Mouse (Mus musculus): ENCODE data around the gene Scd1.
"Not testable (repeated sequence)": the region's sequence is repeated elsewhere in the genome, so short reads cannot be mapped to it uniquely, and the experiment has no call there.

The Scd1 gene

DNA sequence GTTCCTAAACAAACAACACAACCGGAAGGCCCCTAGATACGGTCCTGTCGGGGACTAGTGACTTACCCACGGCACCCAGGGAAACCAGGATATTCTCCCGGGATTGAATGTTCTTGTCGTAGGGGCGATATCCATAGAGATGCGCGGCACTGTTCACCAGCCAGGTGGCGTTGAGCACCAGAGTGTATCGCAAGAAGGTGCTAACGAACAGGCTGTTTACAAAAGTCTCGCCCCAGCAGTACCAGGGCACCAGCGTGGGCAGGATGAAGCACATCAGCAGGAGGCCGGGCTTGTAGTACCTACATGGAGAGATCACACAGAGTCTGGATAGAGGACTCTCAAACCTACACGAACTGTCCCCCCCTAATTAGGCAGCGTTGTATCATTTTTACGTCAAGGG is 7.6 kb downstream of the Scd1 start:
- no peak for DNase-seq (ENCODE audit: low read depth)

DNA sequence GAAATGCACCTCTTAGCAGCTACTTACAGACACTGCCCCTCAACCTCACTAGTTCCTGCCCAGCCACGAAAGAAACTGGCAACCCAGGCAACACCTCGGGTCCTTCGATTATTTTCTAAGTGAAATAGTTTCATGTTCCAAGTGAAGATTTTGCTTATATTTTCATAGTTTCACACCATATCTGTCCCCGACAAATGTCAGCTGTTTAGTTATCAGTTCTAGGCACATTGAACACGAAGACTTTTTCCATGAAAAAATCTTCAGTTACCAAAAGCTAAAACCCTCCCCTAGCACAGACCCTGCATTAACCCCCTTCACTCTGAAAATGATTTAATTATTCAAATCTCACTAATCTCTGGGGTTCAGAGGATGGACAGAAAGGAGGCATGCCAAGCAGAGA is 10.9 kb downstream of the Scd1 start:
- no peak for DNase-seq (ENCODE audit: low read depth)

DNA sequence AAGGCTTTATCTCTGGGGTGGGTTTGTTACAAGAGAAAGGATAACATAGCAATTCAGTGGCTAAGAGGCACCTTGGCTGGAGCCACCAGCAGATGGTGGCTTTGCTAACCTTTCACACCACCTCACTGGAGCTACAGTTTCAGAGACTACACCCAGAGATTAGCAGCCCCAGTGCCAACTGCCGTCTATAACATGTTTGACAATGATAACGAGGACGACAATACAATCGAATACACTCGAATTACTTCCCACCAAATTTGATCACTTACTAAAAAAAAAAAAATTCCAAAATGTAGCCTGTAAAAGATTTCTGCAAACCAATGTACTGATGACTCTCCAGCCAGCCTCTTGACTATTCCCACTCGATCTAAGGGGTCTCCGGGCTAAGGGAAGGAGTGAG is 12.7 kb downstream of the Scd1 start:
- no peak for DNase-seq (ENCODE audit: low read depth)

DNA sequence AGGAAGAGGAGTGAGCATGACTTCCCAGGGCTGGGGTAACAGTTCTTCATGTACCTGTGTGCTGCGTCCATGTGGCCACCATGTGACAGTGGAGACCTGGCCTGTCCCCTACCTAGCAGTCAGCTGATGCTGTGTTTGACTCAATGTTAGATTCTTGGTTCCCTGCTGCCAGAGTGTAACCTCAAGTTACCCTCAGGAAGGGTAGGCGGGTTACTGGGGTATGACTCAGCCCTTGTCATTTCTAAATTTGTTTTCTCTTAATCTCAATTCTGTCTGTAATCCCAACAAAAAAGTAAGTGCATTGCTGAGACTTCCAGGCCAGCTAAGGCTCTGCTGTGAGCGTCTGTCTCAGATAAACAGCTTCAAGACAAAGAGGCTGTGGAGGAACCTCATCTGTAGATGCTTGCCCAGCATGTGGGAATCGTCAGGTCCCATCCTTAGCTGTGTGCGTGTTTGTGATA is 13.7 kb downstream of the Scd1 start:
- peak; percentile 37 for DNase-seq (ENCODE audit: low read depth)

DNA sequence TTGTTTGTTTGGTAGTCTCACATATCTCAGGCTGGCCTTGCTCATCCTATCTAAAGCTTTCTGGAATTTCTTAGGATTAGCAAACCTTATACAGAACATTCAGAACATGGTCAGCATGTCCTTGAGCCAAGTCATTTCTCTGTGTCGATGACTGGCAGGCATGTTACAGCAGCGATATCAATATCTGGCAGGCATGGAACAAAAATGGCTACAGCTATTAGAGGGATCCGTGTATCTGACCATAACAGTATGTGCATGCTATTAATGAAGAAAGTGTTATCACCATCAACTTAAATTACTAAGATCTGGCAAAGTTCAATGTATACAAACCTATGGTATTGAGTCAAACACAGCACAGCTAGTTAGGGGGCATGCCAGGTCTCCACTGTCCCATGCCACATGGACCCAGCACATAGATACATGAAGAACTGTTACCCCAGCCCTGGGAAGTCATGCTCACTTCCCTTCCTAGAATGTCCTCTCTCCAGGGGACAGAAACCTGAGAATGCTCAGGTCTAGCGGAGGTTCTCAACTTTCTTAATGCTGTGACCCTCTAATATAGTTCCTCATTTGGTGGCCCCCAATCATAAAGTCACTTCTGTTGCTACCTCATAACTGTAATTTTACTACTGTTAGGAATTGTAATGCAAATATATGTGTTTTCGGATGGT is 15.2 kb downstream of the Scd1 start:
- no peak for DNase-seq (ENCODE audit: low read depth)

DNA sequence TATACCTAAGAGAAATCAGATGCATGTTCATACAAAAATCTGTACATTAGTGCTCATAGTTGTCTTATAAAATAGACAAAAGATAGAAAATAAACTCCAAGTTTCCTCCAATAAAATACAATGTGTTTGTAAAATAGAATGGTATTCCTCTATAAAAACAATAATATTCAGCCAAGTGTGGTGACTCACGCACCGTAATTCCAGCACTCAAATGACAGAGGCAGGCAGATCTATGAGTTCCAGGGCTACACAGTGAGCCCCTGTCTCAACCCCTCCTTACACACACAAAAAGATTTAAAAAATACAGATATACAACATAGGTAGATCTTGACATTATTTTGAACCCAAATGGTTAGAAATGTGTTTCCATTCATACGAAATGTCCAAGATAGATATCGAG is 15.8 kb downstream of the Scd1 start:
- DNase-seq (ENCODE audit: low read depth), result no peak

DNA sequence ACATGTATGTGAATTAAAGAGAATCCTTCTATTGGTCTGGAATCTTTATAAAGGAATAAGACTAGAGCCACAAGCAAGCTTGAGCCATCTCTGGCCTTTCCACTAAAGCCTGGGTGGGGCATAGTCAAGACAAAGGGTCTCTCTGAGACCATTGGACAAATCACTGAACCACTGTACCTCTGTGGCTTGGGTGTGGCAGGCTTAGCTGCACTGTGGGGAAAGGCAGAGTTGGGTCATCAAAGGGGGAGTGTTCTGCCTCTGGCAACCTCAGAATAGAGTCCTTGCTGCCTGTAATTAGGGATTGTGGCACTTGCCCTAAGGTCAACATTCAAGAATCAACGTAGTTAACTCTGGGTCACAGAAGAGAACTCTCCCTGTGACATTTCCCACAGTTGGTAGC is 18.2 kb downstream of the Scd1 start:
- DNase-seq (ENCODE audit: low read depth), result no peak

DNA sequence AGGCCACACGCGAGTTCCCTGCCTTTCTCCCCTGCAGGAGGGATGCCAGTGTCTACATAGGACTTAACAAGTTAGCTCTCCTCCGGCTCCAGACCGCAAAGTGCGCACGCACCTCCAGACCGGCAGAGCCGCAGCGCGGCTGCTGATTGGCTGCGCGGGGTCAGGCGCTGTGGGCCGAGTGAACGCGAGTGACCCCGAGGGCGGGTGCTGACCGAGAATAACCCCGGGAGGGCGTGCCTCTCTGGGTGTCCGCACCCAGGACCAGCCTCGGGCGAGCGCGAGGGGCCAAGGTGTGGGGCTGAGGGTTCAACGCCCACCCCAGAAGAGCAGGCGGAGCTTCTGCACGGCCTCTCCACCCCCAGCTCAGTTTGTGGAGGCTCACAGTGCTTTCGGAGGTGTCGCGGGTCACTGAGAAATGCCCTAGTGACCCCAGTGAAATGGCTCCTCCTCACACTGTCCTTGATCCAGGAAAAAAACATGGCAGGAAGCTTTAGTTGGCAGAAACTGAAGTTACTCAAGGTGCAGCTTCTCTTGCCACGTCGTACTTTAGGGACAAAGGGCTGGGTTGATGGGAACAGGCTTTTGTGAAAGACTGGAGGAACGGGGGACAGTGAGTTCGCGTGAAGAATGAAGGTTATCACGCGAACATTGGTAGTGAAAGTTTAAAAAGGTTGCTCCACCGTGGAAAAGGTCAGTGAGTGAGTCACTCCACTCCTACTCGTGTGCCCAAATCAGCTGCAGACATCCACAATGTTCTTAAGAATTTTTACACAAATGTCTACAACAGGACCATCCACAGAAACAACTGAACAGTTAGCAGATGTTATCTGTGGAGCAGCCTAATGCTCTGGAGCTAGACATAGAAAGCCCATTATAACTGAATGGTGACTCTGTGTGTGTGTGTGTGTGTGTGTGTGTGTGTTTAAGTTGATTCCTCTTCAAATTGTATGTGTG is 18.9 kb downstream of the Scd1 start:
- no peak for DNase-seq (ENCODE audit: low read depth)

DNA sequence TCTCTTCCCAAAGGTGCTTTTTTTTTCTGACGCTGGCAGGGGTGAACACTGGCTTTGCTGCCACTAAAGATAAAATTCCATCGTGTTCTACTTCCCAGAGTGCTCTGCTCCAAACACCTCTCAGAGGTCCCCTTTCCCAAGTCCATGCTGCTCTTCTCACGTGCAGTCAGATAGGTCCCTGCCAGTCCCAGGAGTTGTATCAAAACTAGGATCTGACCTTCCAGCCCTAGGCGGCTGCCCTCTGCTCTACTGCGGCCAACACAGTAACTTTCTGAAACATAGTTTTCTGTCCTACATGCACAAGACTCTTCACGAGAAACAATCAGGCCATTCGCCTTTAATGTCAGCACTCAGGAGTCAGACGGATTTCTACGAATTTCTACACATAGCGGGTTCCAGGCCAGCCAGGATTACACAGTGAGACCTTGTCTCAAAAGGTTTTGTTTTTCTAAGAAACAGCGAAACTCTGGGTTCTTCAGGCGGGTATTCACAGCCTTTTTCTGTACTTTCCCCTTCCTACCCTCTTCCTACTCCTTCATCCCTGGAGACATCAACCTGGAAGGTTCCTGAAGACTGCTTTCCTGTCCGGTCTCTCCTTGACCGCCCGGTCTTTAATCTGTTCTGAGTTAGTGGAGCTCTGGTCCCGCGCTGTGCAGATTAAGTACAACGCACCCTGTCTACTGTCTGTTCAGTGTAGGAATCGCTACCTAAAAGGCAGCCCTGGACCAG is 19.8 kb downstream of the Scd1 start:
- no peak for DNase-seq (ENCODE audit: low read depth)

DNA sequence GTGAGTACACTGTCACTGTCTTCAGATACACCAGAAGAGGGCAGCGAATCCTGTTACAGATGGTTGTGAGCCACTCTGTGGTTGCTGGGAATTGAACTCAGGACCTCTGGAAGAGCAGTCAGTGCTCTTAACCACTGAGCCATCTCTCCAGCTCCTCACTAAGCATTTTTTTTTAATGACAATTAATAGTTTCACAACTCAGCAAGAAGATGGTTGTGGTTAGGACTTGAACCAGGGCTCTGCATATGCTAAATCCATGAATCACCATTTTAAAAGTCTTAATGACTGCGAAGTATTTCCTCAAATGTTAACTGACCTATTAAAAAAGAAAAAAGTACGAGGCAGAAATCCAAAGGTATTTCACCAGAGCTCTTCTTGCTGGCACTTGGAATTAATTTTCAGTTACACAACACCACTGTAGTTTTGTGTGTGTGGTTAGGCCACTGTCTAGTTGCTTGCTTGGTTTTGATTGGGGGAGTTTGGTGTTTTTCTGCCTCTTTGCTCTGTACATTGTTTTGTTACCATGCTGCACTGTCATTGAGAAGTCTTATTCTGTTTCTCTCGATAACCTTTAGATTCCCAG is 20.5 kb downstream of the Scd1 start:
- DNase-seq (ENCODE audit: low read depth), result no peak

DNA sequence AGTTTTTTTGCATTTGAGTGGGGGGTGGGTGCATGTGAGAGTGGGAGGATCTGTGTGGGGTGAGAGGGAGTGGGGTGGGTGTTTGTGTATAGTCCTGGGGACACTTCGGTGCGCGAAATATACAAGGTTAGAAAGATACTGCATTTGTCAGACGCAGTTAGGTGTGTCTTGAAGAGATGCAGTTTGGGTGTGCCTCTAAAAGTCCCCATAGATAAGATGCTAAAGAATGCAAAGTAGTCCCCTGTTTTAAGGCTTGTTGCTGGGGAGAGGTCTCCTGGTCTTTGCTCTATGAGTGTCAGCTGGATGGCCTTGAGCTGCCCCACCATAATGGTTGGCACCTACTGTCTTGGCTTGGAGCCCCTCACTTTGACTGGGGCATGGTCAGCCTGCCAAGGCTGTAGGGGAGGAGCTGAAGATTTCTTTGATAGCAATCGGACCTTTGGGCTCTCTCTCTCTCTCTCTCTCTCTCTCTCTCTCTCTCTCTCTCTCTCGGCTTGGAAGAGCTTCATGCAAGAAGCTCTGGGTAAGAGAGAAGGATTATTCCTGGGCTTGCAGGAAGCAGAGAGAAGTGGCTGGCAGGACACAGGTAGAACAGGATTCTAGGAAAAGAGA is 21.7 kb downstream of the Scd1 start:
- DNase-seq (ENCODE audit: low read depth), result no peak

DNA sequence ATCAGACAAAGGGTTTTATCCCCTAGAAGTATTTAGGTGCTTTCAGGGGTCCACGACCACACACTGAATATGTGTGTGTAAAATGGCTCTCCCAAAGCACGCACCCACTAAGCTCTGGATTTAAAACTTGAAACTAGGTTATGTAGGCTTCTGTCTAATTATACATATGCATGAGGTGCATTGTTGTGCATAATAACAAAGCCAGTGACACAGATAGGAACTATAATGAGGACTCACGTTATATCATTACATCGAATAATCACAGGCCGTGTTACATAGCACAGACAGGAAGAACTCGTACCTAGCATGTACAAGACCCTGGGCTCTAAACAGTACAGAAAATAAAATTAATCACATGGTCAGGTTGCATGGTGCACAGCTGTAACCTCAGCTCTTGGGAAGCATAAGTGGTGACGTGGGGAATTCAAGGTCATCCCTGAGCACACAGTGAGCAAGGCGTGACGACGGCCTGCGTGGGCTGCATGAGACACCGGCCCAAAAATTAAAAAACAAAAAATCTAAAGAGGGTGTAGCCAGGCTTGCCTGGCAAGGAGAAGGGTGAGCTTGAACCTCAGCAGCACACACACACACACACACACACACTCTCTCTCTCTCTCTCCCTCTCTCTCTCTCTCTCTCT is 24.9 kb downstream of the Scd1 start:
- no peak for DNase-seq (ENCODE audit: low read depth)

DNA sequence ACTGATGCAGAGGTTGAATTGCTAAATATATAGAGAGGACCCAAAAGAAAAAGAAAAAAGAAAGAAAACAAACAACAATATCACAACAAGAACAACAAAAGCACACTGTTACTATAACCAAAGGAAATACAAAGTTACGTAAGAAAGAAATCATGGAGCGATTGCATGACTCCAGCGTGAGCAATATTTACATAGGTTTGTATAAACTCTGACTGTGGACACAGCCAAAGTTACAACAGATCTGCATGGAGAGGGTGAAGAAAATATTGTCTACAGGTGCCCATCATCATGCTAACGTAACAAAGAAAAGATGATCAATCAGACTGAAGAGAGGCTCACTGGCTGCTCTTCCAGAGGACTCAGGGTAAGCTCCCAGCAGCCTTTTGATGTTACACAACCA is 27.6 kb downstream of the Scd1 start:
- DNase-seq (ENCODE audit: low read depth), result no peak

DNA sequence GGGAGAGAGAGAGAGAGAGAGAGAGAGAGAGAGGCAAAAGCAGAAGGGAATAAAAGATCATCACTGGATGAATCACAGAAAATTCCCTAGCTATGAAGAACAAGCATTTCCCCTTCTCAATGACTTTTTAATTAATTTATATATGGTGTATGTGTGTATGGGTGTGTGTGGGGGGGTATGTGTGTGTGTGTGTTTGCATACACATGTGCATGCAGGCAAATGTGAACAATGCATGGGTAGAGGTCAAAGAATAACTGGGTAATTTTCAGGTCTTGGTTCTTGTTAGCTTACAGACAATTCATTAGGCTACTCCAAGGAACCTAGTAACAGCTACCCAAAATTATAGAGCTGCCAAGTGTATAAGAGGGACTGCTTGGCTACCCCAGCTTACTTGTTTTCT is 28.6 kb downstream of the Scd1 start:
- DNase-seq (ENCODE audit: low read depth), result no peak

DNA sequence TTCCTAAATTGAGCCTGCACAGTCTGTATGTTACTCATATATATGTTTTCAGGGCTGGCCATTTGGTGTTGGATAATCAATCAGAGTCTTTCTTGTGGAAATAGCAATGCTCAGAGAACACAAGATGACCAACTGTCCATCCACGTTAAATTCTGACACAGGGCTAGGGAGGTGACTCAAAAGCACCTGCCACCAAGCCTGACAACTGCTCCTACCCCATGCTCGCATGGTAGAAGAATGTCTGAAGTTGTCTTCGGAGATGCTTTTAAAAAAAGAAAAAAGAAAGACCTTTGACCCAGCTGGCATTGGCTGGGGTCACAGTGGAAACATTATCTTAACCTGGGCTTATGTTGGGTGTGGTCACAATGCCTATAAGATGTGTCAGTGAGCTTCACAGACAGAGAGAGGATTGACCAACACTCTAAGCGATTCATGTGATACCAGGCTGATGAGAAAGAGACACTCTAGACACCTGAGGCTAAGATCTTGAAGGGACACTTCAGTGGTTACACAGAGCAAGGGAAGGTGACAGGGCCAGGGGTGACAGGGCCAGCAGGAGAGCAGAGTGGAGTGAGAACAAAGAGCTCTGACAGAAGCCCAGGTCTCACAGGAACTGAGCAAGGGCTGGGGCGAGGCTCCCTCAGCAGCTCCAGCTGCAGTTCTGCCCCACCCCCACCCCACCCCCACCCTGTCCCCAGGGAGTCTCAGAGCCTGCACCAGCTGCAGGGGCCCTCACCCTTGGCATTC is 29.9 kb downstream of the Scd1 start:
- no peak for DNase-seq (ENCODE audit: low read depth)

DNA sequence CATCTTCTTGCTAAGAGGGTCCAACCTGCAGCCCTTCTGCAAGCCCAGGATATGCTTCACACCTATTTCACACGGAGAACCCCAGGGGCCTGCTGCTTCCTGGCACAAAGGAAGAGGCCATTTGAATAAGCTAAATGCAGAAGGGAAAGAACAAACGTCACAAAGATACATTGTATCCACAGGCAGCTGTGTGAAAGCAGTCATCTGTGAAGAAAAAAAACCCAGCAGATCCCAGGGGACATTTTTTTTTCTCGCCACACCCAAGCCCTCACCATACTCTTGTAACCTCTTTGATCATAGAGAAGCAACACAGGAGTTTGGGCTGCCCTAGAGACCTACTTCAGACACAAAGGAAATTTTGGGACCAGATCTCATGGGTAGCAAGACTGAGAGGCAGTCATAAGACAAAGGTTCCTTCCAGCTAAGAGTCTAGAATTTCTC is 31.1 kb downstream of the Scd1 start:
- DNase-seq (ENCODE audit: low read depth), result no peak

DNA sequence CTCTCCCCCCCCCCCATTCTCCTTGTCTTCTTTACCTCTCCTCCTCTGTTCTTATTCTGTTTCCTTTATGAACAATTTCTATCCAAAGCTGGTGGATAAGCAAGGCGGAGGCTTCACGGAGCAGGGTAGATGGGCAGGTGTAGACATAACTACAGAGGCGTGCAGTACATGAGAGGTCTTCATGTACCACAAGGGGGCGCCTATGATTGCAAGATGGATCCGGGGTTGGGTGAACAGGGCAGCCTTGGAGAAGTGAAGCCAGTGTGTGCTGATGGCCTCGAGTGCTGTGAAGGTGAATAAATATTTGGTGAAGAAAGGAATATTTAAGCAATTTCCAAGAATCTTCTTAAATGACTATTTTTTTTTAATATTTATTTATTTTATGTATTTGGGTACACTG is 34.7 kb downstream of the Scd1 start:
- DNase-seq (ENCODE audit: low read depth), result peak; percentile 70

DNA sequence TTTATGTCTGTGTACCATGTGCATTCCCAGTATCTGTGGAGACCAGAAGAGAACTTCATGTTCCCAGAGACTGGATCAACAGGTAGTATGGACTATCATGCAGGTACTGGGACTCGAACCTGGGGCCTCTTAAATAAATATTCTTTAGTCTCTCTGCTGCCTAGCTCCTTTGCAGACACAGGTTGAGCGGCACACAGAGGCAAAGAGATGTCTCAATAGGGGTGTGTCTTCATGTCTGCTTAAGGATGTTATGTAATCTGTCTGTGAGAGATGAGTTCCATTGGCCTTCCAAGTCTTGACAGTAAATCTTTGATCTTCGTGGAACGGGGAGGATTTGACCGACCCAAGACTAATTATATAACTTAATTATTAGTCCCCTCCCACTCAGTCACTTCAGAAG is 37.4 kb downstream of the Scd1 start:
- no peak for DNase-seq (ENCODE audit: low read depth)

DNA sequence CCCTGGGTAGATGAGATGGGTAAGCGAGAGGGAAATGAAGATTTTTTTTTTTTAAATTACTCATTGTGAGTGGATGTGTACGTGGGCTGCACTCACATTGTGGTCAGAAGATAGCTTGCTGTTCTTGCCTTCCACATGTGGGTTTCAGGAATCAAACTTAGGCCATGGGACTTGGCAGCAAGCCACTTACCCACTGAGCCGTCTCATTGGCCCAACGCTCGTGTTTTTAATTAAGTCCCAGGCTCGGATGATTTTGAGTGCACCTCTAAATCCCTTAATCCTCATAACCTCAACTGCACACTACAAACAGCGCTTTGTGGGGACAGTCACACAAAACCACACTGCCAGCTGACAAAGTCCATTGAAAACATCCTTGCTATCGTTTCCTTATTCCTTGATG is 38.3 kb downstream of the Scd1 start:
- DNase-seq (ENCODE audit: low read depth), result no peak

DNA sequence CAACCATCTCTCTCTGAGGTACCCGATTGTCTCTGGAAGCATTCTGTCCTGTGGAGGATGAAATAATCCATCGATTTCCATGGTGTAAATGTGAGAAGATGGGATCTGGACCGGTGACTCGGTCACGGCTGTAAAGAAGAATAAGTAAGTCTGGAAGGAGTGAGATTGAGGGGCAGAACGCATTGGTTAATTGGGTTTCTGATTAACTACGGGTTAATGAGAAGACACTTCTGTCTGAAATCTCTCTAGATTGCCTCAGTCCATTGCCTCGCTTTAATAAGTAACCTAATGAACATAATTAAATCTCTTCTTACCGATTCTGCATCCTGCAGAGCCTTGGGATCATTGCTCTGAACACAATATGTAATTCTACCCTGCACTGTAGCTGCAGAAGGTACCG is 40.6 kb downstream of the Scd1 start:
- not testable (repeated sequence) for DNase-seq (ENCODE audit: low read depth)

DNA sequence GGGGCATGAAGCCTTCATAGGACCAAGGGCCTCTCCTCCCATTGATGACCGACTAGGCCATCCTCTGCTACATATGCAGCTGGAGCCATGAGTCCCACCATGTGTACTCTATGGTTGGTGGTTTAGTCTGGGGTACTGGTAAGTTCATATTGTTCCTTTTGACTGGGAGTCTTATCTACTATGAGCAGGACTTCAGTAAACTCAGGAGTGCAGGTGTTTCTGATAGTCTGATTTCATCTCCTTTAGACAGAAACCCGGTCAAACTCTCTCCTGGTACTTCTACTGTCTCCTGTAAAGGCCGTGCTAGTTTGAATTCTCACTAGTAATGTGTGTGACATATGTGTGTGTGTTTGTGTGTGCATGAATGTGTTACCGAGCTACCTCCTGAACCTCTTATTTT is 41.9 kb downstream of the Scd1 start:
- DNase-seq (ENCODE audit: low read depth), result no peak
